Mouse (Mus musculus): Measurements from ENCODE around the gene Kbtbd7. TPM values are rescaled to one million over a fixed set of nuclear protein-coding genes. Genes with fewer than 3 reads are reported as not detected.

Gene Kbtbd7
- polyA plus RNA-seq (2017; shearing (Covaris generic)), result 2.6 TPM

DNA sequence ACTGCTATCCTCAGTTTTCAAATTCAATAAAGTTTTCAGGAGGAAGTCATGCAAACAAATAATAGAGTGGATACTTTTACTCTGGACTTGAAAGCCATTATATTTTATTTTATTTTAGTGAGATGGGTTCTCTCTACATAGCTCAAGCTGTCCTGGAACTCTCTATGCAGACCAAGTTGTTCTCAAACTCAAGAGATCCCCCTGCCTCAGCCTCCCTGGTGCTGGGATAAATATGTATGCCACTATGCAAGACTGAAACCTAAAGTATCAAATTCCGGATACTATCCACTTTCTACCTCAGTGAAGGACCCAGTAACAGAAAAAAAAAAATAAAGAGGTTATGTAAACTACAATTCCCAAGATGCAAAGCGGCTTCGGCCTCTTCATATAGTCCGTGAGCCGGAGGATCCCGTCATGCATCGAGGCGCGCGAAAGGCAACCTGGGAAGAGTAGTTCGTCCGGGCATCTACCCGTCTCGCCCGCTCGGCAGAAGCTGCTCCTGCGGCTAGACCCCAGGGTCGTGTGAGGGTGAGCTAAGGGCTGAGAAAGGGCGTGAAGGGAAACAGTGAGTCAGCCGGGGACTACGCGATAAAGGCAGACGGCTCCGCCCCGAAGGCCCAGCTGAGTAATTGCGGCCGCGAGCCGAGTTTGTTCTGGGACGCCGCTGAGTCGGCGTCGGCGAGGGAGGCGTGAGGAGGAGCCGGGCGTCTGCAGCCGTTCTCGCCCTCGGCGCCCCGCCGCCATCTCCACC, at the start of gene Kbtbd7:
Gene Kbtbd7 (plus strand): TSS at position 533 of the 751 bp plus-strand sequence.

GRCm38 (mm10) chr14:79390265-79390926, 35.9 kb upstream of the Kbtbd7 start, which contains the start of gene Naa16:
Gene Naa16 (minus strand): TSS chr14:79390778.

GRCm38 (mm10) chr14:79397321-79398122, 28.8 kb upstream of the Kbtbd7 start, which contains the start of gene Mtrf1:
Gene Mtrf1 (plus strand): TSS chr14:79397772.

DNA sequence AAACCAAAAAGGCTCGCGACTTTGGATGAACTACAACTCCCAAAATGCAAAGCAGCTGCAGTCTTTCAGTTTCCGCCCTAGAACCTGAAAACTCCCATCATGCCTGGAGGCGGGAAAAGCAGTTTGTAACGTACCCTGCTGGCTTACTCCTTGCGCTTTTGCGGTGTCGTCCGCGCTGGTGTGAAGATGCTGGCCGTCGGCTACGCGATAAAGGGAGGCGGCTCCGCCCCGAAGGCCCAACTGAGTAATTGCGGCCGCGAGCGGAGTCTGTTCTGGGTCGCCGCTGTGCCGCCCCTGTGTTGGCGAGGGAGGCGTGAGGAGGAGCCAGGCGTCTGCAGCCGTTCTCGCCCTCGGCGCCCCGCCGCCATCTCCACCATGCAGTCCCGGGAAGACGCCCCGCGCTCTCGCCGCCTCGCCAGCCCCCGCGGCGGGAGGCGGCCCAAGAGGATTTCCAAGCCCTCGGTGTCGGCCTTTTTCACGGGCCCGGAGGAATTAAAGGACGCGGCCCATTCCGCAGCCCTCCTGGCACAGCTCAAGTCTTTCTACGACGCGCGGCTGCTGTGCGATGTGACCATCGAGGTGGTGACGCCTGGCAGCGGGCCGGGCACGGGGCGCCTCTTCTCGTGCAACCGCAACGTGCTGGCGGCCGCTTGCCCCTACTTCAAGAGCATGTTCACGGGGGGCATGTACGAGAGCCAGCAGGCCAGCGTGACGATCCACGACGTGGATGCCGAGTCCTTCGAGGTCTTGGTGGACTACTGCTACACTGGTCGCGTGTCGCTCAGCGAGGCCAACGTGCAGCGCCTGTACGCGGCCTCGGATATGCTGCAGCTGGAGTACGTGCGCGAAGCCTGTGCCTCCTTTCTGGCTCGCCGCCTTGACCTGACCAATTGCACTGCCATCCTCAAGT, 25.6 kb downstream of the Kbtbd7 start, which contains the start of gene Kbtbd6:
Gene Kbtbd6 (plus strand): TSS at position 155 of the 910 bp plus-strand sequence.

Other genes with a start within 250 kb of the Kbtbd7 start
- not detected for gene Zfp957, start 179.1 kb upstream of the Kbtbd7 start, polyA plus RNA-seq (2017; shearing (Covaris generic))
- gene Rgcc, start 124.9 kb upstream of the Kbtbd7 start, polyA plus RNA-seq (2017; shearing (Covaris generic)), result 349 TPM
- 50.3 TPM for gene Naa16, start 35.7 kb upstream of the Kbtbd7 start, polyA plus RNA-seq (2017; shearing (Covaris generic))
- 2.7 TPM for gene Mtrf1, start 28.7 kb upstream of the Kbtbd7 start, polyA plus RNA-seq (2017; shearing (Covaris generic))
- gene Kbtbd6, start 25.3 kb downstream of the Kbtbd7 start, polyA plus RNA-seq (2017; shearing (Covaris generic)), result 0.20 TPM
- 494 TPM for gene Elf1, start 54.7 kb downstream of the Kbtbd7 start, polyA plus RNA-seq (2017; shearing (Covaris generic))
- gene Wbp4, start 55.0 kb downstream of the Kbtbd7 start, polyA plus RNA-seq (2017; shearing (Covaris generic)), result 43.5 TPM
- 136 TPM for gene Sugt1, start 161.2 kb downstream of the Kbtbd7 start, polyA plus RNA-seq (2017; shearing (Covaris generic))
- gene Cnmd, start 235.7 kb downstream of the Kbtbd7 start, polyA plus RNA-seq (2017; shearing (Covaris generic)), result not detected